Mouse (Mus musculus) spleen, postnatal 4 days (tissue): Measurements from ENCODE around the gene Vstm4.
A peak's percentile ranks its signal among the peaks of the same experiment; 100 is the strongest.

Experiments used
- DNase-seq, 2 experiments: peaks; one replicate each; pipeline ENCODE4 v3.0.0; 2022; ENCODE audit warnings: low spot score in 2 of 2

The Vstm4 gene

DNA sequence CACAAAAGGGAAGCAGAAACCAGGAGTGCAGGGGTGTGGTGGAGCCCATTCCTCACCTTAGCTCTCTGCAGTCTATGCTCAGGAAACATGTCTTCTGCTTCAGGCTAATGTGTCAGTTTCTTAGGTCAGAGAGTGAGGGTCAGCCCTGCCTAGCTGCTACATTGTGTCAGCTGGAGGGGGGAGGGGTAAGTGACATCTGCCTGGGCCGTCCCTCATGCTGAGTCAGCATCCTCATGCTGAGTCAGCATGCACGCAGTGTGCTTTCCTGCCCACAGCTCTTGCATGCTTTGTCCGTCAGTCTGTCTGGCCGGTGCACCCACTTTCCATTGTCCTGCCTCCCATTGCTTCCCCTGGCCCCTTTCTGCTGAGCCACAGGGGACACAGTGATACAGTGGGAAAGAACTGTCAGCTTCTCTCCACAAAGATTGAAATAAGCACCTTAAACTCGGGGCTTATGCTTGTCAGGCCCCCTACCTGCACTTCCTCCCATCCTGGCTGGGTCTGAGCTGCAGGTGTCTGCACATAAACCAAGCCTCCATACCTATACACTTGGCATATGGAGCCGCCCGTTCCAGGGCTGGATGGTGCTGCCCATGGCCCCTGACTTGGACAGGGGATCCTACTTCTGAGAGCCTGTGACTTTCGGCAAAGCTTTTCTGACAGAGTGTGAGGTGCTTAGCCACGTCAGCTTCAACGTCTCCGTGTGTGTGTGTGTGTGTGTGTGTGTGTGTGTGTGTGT lies 3.4 kb downstream of the Vstm4 start:
- DNase-seq = peak in 1 of 2 experiments; percentile 40

DNA sequence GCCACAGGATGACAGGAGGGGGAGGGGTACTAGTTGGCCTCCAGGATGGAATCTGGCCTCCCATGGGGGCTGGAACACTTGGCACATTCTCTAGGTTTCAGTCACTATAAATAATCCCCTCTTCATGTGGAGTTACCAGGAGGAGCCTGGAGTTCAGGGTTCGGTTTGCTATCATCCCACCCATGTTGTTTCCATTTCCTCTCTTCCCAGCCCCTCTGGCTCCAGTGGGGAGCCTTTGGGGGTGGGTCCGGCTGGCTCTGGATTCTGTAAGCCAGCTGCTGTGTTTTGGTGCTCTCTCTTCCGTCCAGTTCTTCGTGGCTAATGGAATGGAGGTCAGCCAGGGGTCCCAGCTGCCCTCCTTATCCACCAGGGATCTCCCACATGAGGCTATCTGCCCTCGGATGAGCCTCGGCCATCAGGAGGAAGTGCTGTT lies 4.6 kb downstream of the Vstm4 start:
- DNase-seq = no peak

DNA sequence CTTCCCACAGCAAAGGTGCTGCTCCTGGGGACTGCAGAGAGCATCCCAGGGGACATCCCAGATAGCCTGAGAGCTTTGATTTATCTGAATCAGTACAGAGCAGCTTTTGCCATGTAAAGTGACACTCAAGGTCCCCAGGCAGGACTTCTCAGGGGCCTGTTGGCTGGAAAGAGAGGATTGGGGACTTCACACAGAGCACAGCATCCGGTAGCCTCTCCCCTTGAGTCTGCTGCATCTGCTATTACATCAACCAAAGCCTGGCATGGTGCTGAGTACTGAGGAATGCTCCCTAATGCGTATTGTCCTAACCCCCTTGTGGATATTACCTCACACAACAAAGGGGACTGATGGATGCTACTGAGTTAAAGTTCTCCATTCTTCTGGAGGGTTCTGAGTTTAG lies 5.1 kb downstream of the Vstm4 start:
- no peak for DNase-seq

DNA sequence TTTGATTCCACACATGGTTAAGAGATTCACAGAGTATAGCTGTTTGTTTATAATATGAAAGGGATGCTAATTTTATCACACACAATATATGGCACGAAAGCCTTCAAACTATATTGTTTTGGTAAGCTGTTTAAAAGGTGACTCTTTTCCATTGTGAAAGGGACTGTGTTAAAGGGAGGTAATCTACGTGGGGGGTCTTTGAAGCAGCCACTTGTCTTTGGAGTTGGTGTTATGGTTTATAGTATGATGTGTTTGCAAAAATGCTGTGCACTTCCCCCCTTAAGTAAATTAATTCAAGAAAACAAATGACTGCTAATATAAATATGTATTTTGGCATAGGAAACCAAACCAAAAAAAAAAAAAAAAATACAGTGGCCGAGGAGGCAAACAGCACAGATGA lies 8.8 kb downstream of the Vstm4 start:
- DNase-seq = no peak

DNA sequence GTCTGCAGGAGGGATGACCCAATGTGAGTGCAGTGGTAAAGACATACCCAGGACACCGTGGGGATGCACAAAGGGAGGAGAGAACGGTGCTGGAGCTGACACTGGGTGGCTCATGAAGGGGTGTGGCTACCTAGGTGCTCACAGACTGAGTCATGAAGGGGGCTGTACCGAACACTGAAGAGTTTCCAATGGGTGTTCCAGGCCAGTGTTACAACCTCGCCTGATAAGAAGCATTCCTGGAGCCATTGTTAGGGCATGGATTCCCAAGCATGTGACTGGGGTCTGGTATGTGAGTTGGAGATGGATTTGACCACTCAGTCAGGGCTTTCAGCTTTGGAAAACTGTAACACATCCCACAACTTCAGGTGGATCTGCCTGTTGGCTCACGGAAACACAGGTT lies 15.4 kb downstream of the Vstm4 start:
- no peak for DNase-seq

DNA sequence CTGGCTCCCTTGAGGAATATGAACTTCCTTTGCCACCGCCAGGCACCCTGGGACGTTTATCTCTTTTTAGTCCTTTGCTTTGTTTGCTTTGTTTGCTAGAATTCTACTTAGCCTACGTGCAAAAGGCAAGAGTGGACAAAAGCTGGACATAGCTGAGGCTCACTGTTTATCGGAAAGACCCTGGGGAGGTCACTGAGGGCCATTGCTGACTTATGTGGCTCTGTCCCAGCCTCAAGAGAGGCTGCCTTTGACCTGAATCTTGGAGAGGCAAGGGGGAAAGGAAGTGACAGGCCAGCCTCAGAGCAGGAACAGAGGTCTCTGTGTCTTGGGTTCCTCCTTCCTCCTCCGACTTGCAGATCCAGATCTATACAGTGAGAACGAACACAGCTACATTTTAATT lies 21.0 kb downstream of the Vstm4 start:
- DNase-seq = no peak

DNA sequence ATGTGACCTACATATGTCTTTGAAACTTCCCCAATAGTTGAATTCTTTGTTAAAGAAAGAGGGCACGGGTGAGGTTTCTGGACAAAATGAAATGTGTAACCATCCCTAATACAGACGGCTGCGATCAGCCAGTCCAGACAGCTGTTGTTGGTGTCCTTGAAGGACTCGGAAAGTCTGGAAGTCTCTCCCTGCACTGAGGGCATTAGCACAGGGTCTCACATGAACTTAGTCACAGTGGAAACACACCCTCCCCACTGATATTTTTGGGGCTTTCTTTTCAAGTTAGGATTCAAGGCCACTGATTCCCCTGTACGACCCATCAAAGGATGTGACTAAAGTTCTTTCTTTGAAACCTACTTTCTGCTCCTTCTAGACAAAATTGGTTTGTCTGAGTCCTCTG lies 23.8 kb downstream of the Vstm4 start:
- no peak for DNase-seq

DNA sequence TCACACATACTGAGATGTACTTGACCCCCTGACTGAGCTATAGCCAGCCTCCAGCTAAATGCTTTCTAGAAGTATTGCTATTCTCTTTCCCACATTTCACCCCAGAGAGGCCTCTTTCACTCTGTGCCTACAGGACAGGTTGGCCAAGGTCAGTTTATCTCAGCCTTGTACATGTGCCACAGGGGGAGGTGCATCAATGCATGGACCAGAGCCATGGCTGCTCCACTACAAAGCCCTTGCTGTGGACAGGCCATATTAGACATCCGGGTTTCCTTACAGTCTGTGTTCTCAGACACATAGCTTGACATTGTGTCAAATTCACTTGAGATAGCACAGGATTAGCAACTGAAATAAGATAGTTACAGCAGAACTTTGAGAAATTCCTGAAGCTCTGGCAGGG lies 25.1 kb downstream of the Vstm4 start:
- DNase-seq = no peak

DNA sequence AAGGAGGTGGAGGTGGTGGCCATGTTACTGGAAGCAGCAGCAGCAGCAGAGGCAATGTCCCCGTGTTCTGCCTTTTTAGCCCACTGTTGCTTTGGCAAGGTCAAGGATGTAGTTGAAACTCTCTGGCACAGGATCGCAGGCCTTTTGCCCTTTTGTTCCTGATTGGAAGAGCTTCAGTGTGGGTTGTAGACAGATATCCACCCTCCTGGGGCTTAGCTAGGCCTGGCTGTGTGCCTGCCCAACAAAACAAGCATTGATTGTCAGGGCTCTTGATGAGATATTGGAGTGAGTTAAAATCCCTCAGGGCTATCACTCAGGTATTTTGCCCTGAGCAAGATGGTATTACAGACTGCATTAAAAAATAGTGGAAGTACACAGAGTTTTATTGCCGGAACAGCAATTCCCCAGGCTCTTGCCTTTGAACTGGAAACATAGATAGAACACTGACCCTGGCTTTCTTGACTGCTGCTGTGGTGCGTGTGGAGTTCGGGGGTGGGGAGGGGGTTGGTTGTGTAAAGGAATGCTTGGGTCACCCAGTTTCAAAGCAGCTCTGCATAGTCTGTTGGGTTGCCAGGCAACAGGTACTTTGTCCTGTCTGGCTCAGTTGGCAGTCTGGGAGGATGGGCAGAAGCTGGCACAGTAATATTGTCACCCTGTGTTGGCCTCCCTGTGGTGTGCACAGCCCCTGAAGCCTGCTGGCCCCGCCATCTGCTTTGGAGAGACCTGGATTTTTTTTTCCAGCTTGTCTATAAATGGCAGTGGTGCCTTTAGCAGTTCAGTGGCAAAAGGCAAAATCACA lies 32.5 kb downstream of the Vstm4 start:
- no peak for DNase-seq

DNA sequence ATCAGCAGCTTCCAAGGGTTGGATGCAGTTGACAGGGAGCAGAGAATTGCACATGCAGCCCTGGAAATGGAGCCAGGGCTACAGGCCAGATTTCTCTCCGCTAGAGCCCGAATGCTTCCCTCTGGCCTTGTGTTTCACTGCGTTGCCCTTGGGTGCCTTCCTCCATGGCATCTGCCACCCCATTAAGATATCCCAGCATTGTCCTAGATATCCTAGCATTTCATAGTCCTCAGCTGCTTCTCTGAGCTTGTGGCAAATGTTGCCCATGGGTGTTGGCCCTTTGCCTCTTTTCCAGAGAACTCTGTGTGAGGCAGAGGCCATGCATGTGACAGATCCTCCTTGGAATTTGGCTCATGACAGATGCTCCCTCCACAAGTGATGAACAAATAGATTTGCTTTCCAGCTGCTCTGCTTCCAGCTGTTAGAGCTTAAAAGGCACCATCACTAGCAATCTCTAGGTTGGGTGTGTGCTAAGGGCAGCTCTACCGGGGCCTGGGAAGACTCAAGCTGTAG lies 37.8 kb downstream of the Vstm4 start:
- no peak for DNase-seq

DNA sequence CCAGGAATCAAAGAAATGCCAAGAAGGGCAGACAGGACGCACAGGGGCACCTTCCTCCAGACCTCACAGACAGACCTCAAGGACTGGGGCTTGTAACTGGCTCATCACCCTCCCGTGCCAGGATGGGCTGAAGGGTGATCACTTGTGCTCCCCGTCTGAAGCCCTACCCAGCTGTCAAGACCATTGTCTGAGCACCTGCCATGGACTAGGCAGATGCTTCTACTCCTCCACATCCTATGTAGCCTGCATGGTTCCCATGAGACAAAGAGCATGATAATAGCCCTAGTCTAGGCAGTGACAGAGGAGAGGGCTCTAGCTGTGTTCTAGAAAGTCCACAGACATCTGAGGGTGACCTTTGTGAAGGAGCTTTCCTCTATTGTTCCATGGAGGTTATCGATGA lies 38.3 kb downstream of the Vstm4 start:
- DNase-seq = no peak

DNA sequence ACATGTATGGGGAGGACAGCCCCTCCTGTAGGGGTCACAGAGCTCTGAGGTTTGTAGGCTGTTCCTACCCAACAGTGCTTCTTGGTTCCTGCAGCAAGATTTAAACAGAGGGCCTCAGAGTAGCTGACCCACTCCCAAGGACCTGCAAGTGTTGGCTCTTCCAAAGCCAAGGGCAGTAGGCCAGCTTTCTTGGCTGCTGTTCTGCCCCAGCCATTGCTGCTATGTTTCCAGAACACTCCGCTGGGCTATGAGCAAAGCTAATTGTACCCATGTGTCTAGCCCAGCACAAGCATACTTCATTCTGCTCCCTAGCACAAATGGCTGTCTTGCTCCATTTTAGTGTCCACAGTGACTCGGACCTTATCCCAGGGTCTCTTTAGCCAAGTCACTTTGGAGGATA lies 40.3 kb downstream of the Vstm4 start:
- DNase-seq = no peak

DNA sequence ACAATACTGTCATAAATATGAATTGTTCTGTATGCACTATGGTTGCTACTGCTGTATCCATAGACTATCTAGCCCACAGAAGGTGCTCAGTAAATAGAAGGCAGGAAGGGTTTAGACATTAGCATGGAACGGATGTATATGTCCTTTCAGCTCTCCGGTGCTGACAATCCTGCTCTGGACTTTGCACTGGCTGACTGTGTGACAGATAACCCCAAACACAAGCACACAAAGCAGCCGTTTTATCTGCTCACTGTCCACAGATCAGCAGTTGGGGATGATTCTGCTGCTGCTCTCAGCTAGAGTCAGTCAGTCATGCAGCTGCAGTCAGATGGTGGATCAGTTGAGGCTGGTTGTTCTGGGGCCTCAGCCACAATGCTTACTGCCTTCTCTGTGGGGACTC lies 46.6 kb downstream of the Vstm4 start:
- DNase-seq = no peak

DNA sequence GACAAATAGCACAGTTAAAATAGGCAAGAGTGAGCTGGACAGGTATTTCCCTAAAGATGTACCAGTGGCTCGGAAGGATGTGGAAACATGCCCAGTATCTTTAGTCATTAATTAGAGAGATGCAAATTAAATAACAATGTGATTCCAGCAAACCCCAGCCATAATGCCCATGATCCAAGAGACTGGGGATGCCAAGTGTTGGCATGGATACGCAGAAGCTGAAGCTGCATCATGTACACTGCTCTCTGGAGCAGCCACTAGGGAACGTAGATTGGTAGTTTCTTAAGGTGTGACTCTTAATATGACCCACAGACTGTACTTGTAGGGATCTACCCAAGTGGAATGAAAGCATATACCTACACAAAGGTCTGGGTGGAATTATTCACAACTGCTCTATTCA lies 50.0 kb downstream of the Vstm4 start:
- no peak for DNase-seq

DNA sequence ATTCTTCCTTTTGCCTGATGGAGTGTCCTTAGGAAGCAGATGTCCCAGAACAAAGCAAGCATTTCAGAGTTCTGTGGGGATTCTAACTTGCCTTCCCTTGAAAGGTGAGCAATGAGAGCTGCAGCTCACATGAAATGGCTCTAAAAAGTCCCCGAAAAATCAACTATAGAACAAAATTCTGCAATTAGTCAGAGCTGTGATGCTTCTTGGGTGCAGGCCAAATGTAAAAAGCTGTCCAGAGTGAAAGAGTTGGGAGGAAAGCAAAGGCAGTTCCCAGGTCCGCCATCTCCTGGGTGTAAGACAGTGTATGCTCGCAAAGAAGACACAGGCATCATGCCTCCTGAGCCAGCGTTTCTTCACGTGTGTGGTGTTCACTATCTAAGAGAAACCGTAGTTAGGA lies 52.6 kb downstream of the Vstm4 start:
- DNase-seq = no peak

DNA sequence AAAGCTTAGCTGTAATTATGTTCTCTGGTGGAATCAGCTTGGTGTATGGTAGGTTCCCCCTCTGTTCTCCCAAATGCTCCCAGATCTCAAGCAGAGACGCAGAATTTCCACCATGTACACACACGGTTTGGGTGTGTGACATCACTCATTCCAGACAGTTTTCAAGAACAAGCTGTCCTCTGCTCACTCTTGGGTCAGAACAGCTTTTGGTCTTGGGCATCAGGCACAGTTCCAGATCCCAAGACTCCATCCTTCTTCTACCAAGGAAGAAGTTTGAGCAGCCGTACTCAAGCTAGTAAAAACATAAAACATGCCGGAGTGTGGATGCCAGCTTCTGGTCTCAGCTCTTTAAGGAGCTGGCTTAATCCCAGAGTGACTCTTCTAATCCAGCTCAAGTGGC lies 54.6 kb downstream of the Vstm4 start:
- no peak for DNase-seq

DNA sequence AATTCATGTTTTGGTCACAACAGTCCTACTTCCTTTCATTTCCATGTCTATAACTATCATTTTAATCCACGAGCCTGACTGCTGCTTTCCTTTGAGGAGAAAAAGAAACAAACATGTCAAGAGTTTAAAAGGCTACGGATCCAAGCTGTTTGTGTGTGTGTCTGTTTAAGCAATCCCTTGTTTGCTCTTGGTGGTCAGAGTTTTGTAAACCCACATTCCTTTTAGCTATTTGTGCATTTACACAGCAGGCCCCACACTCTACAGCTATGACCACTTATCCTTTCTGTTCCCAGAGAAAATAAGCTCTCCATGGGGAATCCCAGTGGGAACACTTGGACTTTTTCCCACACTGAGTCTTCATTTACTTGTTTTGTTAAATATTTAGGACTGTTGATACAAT lies 58.8 kb downstream of the Vstm4 start:
- DNase-seq = no peak

DNA sequence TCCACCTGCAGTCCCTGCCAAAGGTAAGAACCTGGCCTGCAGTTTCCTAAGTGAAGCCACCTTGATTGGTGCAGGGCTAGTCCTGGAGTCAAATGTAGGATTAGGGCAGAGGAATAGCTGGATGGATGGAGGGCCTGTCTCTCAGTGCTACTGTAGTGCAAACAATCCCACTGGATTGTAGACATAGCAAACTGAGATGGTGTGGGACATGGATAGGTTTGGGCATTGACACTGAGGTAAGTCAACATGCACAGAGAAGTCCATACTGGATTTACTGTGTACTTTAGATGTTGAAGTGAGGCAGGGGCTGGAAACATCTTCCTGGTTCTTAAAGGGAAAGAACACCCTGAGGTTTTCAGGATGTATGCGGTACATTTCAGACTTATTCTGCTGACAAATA lies 61.4 kb downstream of the Vstm4 start:
- no peak for DNase-seq

DNA sequence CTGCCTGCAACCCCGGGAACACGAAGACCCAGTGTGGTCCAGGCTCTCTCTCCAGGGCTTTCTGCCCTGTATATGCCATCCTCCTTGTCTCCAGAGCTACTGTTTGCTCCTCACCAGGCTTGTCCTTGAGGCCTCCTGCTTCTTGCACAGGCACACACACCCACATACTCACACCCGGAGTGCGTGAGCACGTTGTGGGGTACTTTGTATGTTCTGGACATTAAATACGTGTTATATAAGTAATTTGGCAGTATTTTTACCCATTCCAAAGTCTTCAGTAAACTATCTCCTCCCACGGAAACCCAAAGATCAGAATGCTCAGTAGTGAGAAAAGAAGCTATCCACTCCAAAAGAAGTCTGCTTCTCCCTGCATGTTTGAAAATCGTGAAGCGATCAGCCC lies 67.3 kb downstream of the Vstm4 start:
- no peak for DNase-seq

DNA sequence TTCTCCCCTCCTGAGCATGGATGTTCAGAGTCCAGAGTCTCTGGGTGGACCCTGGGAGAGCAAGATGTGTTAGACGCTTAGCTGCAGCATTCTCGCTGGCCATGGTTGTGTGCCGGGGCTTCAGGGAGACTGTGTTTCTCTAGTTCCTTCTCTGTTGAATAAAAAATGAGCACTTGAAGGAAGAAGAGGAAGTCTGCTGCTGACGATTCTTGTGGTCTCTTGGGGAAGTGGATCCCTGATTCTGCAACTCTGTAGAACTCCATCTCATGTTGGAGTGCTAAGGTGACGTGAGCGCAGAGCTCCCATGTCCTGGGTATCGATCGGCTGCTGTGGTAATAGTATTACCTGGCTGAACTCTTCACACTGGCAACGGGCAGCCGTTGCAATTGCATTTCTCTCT lies 75.2 kb downstream of the Vstm4 start:
- no peak for DNase-seq

DNA sequence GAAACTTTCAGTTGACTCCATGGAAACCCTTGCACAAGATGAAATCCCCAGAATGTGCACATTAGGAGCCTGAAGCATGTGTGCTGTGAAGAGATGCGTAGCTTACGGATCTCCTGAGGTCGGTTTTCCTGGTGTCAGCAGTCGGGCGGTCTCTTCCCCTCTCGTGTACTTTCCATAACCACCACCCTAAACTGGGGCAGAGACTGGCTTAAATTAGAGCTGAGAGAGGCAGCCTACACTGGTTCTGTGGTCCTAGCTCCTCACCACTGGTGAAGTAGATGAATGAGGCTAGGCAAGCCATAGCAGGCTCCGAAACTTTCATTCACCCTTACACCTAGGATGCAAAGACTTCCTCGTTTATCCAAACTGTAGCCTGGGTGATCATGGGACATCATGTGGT lies 75.7 kb downstream of the Vstm4 start:
- DNase-seq = no peak

DNA sequence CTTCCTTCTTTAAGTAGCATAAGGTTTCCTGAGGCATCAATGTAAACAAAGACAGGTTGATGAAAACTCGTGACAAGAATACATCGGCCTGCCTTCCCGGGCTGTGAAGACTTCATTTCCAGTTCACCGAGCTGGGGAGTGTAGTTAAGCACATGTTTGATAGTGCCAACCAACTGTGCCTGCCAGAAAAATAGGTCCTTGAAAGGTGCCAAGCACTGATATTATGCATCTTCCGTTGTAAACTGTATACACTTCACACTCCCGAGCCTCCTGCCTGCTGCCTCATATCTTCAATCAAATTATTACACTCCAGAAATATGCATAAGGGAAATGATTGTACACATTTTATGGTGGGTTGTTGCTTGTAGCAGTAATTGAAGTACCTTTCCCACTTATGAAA lies 77.5 kb downstream of the Vstm4 start:
- no peak for DNase-seq

DNA sequence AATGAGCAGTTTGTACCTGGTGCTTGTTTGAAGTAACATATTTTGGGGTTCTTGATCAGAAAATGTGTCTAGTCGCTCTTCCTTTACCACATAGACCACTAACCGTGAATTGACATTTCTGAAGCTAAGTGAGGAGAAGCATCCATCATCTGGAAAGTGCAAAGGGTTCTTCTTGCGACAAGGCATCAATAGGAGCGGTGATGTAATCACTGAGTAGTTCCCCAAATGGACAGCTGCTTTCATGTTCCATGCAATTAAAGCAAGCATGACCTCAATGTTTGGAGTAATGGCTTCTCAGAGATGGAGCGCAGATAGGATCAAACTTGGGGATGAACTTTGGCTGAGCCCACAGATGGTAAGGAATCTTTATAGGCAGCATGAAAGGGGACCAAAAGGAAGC lies 82.7 kb downstream of the Vstm4 start:
- no peak for DNase-seq
